Mouse (Mus musculus): ENCODE data around the gene Mtnr1b.

DNA sequence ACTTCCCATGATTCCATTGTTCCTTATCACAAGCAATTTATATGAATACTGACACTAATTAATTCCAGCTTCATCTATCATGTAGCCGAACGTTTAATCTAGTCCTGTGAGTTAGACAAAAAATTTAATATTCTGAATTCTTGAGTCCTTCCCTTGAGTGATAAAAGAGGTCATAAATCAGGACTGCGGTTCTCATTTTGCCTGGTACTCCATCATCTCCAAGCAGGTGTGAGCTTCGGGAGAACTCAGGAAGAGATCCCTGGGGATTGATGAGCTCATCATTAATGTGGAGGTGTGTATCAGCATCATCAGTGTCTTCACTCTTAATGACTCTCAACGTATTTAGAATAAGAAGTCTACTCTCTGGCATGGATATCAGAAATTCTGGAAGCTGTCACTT lies 74.0 kb downstream of the Mtnr1b start:
- TF ChIP-seq CTCF (IDR thresholded peaks at IDR 0.05; ENCODE audit: extremely low read depth, insufficient read depth, insufficient read length, insufficient replicate concordance) (no peak), POLR2A (IDR thresholded peaks at IDR 0.05; ENCODE audit: low read depth, low read length) (no peak)
